Mouse (Mus musculus): ENCODE data around the gene Hbq1a.
A peak's percentile ranks its signal among the peaks of the same experiment; 100 is the strongest.
"Not testable (repeated sequence)": the region's sequence is repeated elsewhere in the genome, so short reads cannot be mapped to it uniquely, and the experiment has no call there.

Gene Hbq1a

DNA sequence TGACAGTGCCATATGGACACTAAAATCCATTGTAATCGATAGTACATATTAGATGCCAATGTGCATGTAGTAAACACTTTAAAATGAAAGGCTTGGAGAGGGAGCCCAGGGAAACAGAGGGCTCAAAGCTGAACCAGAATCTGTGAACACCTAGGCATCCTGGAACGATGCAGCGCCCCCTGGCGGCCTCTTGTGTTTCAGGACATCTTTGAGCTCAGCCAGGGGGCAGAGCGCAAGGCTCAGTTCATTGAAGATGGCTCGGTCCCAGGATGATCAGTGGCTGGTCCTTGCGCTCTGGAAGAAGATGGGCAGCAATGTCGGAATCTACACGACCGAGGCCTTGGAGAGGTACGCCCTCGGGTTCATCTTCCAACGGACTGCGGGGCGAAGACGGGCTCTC lies at the start of gene Hbq1a:
Hbq1a (plus strand) TSS at position 205 of the 400 bp plus-strand sequence.
- peak; percentile 38 for DNase-seq (ENCODE audit: low read depth)

- DNase-seq (ENCODE audit: low read depth): no peak
These were observed 48.7 kb upstream of the Hbq1a start for GRCm38 (mm10) chr11:32250880-32251763.

DNA sequence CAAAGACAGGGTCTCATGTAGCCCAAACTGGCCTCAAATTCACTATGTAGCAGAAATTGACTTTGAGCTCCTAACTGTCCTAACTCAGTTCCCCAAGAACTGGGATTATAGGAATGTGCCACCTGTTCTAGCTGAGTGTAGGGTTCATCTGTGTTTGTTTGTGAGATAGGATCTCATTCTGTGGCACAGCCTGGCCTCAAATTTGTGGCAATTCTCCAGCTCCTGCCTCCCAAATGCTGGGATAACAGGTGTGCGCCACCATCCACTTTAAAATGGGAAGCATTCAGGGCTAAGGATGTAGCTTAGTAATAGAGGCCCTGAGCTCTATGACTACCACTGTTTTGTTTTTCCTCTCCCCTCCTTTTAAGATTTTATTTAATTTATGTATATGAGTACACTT lies 46.7 kb upstream of the Hbq1a start:
- DNase-seq (ENCODE audit: low read depth): no peak

GRCm38 (mm10) chr11:32256146-32256545 lies 43.7 kb upstream of the Hbq1a start:
- no peak for DNase-seq (ENCODE audit: low read depth)

DNA sequence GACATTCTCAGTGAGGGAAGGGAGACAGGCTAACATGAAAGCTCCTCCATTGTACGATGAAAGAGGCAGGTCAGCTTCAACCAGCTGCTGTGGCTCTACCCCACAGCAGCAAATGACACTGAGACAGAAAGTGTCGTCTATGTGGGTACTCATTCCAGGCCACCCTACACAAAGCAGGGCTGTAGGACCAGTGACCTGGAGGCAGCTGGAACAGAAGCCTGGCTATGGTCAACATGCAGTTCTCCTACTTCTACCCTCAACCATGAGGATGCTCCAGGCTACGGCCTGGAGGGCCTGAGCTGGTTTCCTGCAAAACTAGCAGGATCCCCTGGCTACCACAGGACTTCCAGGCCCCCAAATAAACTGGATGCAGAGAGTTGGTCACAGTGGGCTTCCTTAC lies 43.3 kb upstream of the Hbq1a start:
- no peak for DNase-seq (ENCODE audit: low read depth)

DNA sequence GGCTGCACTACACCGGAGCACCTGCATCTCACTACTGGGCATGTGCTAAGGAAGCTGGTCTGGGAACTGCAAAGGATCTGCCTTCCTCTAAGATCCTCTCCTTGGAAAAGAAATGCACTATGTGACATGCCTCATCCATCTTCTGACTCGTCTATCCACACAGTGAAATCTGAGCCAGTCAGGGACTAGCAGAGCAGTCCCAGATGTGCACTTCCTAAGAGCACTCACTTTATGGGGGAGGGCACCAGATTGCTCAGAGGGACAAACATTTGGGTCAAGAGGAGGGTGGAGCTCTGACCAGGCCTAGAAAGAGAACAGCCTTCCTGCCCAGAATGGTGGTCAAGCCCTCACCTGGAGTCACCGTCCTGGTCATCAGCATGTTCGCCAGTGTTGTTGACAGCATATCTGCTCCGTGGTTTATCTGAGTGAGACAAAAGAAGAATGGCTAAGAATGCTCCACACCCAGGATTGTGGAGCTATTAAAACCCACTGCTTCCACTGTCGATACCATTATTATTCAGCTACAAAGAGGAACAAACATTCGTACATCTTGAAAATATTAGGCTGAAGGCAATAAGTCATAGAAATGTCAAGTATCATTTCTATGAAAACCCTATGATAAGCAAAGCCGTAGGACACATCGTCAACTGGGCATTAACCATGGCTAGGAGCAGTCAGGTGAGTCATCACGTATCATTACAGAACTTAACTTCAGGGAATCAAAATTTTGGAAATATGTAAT lies 37.0 kb upstream of the Hbq1a start:
- DNase-seq (ENCODE audit: low read depth): no peak

GRCm38 (mm10) chr11:32265117-32265738 lies 34.6 kb upstream of the Hbq1a start:
- peak; percentile 21 for DNase-seq (ENCODE audit: low read depth)

DNA sequence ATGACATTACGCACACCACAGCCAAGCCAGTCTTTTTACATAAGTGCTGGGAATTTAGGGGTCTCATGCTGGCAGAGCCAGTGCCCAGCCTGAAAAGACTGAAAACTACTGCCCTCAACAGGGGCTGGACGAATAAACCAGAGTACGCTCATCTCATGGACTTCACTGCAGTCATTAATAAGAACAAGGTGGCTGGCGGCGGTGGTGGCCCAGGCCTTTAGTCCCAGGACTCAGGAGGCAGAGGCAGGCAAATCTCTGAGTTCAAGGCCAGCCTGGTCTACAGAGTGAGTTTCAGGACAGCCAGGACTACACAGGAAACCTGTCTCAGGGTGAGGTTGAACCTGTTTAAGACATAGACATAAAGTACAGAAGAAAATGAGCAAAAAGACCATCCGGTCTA lies 33.7 kb upstream of the Hbq1a start:
- no peak for DNase-seq (ENCODE audit: low read depth)

GRCm38 (mm10) chr11:32266776-32267175 lies 33.1 kb upstream of the Hbq1a start:
- DNase-seq (ENCODE audit: low read depth): no peak

DNA sequence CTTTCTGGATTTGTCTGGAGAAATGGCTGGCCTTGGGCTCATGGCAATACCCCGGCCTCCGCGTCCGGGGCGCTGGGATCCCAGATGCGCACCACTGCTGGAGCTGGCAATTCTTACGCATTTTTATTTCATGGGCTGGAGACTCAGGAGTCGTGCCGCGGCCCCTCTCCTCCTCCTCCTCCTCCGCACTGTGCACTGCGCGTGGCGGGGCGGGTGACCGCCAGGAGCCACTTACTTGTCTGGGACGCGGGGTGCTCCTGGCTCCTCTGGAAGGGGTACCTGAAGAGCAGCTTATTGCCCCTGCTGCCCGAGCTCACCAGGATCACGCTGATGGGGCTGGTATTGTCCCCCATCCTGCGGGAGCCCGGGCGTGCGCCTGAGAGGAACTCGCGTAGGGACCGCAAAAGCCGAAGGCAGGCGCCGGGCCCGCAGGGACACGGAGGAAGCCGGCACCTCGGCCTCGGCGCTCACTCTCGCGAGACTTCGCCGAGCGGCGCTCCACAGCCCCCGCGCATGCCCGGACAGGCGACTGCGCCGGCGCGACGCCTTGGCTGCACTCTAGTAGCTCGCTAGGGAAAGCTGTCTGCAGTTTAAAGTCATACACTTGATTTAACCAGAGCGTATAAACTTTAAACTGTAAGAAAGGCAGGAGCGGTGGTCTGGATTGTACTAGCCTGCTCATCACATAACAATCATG lies 32.5 kb upstream of the Hbq1a start, which contains the start of gene Nprl3:
Nprl3 (minus strand) TSS at position 520 of the 697 bp plus-strand sequence.
- peak; percentile 97 for DNase-seq (ENCODE audit: low read depth)

DNA sequence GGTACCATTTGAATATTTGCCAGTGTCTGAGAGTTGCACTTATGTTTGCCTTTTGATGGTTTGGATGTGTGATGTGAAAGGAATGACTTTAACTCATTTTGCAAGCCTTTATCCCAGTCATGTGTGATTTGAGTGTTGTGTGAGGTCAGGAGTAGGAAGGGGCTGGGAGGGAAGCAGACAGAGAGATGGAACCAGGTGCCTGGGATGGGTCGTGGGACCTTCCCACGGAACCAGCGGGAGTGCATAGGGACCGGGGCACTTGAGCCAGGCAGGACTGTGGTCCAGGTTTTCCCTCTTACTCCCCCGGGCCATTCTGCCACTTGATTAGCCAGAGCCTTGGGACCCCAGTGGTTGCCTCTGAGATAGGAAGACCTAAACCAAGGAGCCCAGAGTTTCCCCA lies 31.9 kb upstream of the Hbq1a start:
- DNase-seq (ENCODE audit: low read depth): no peak

- DNase-seq (ENCODE audit: low read depth): no peak
These were observed 30.9 kb upstream of the Hbq1a start for GRCm38 (mm10) chr11:32268952-32269351.

- DNase-seq (ENCODE audit: low read depth): no peak
These were observed 28.7 kb upstream of the Hbq1a start for GRCm38 (mm10) chr11:32271178-32271577.

GRCm38 (mm10) chr11:32276347-32276746 lies 23.5 kb upstream of the Hbq1a start, which contains the start of gene Hba-x:
Gene Hba-x (plus strand): TSS chr11:32276400.
- no peak for DNase-seq (ENCODE audit: low read depth)

- DNase-seq (ENCODE audit: low read depth): no peak
These were observed 22.0 kb upstream of the Hbq1a start for GRCm38 (mm10) chr11:32277736-32278457.

DNA sequence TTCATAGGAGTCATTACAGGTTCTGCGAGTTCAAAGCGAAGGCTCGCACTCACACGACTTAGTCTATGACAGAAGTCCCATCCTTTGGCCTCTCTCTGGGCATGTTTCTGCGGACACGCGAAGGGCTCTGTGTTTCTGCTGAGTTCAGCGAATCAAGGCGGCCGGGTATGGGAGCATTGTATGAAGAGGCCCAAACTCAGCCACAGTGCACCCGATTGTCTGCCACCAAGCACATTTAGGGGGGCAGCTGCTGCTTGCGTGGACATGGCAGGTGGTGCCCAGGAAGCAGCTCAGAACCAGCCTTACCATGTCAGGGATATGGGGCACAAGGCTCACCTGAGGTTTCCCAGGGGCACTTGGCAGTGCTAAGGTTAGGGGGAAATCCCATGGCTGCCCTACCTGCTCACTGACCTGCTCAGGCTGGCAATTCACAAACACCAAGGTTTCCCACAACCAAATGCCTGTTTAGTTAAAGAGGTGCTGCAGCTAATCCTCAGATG lies 21.4 kb upstream of the Hbq1a start:
- no peak for DNase-seq (ENCODE audit: low read depth)

DNA sequence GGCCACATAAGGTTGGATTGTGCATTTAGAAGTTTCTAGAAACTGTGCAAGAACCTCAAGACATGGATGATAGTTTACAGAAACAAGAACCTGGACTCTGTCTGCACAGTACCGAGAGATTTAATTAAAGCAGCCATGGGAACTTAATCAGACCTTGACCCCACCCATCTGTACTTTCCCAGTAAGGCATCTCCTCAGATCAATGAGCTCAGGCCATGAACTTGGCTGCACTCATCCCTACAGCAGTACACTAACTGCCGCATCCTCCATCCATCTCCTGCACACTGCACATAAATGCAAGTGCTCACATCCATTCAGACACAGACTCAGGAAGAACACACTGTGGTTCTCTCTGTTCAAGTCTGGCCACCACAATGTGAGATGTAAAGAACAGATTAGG lies 19.2 kb upstream of the Hbq1a start:
- DNase-seq (ENCODE audit: low read depth): no peak

DNA sequence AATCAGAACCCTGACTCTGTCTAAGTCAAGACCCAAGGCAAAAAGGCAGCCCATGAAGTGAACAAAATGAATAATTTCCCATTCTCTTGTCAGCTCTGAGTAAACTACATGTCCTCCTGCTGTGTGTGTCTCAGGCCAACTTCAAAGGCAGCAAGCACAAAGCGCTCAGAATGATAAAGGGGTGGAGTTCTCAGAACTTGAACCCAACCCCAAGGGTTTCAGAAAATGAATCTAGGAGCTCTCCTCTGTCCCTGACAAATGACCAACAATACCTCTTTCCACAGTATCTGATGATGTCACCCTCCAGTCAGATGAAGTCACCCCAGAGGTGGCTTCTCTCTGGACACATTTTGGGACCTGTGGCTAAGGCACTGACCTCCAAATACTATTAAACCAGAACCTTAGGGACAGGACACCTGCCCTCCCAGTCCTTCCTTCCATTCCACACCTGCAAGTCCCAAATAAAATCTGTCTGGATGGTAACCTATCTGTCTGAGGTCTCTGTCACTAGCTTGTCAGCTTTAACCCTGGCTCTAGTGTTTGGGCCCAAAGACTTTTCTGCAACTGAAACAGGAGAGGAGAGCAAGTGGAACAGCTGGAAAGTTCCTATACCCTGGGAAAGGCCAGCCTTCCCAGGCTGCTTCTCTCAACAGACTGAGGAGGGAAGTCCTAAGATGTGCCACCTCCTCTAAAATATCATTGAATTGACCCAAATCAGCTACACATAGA lies 18.3 kb upstream of the Hbq1a start:
- DNase-seq (ENCODE audit: low read depth): no peak

GRCm38 (mm10) chr11:32283091-32283777 lies 16.6 kb upstream of the Hbq1a start, which contains the start of gene Hba-a1:
Gene Hba-a1 (plus strand): TSS chr11:32283511.
- DNase-seq (ENCODE audit: low read depth): not testable (repeated sequence)

GRCm38 (mm10) chr11:32284582-32284981 lies 15.3 kb upstream of the Hbq1a start:
- not testable (repeated sequence) for DNase-seq (ENCODE audit: low read depth)
